Mouse (Mus musculus) lung, adult 2 months (tissue): ENCODE measurements around the gene Trip12.

Source experiments
- CTCF ChIP-seq: fragments of 200-500 bp; IDR thresholded peaks from 2 replicates; pipeline ENCODE4 v1.5.1; 2011; ENCODE audit warnings: mild to moderate bottlenecking, low read length, control low read depth; ENCODE audit not compliant: insufficient read depth
- POLR2A ChIP-seq: fragments of 200-500 bp; IDR thresholded peaks from 2 replicates; pipeline ENCODE4 v1.6.1; 2011; ENCODE audit warnings: low read depth, mild to moderate bottlenecking, control low read depth, low read length, borderline replicate concordance; ENCODE audit errors: extremely low read depth

DNA sequence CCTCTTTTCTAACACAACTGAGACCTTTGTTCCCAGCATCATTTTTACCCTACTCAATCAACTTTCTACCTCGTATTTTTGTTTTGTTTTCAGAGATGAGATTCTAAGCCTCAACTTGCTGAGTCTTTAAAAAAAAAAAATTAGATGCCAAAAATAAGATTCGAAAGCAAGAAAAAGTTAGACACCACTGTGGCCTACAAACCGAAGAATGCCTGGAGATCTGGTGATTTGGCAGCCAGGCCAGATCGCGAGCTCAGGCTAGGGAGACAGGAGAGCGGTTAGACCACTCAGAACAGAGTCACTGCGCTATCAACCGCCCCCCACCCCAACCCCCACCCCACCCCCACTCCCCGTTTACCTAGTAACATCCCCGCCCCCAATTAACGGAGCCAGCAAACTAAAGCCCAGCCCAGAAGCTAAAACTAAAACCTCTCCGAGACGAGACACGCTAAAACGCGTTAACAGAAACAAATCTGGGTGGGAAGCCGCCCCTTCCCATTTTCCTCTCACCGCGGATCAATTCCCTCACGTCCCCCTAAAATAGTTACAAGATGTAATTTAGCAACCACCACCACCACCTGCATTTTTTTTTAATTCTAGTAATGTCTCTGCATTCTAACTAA, 2.7 kb downstream of the Trip12 start:
- no peak for TF ChIP-seq POLR2A
- no peak for TF ChIP-seq CTCF
